Mouse (Mus musculus): ENCODE results near the gene Taar7d. TPM values are rescaled to one million over a fixed set of nuclear protein-coding genes. Genes with fewer than 3 reads are reported as not detected.
"Not testable (repeated sequence)": the region's sequence is repeated elsewhere in the genome, so short reads cannot be mapped to it uniquely, and the experiment has no call there.

The Taar7d gene
- polyA plus RNA-seq, 1 experiment from 2014 or later, result not detected

DNA sequence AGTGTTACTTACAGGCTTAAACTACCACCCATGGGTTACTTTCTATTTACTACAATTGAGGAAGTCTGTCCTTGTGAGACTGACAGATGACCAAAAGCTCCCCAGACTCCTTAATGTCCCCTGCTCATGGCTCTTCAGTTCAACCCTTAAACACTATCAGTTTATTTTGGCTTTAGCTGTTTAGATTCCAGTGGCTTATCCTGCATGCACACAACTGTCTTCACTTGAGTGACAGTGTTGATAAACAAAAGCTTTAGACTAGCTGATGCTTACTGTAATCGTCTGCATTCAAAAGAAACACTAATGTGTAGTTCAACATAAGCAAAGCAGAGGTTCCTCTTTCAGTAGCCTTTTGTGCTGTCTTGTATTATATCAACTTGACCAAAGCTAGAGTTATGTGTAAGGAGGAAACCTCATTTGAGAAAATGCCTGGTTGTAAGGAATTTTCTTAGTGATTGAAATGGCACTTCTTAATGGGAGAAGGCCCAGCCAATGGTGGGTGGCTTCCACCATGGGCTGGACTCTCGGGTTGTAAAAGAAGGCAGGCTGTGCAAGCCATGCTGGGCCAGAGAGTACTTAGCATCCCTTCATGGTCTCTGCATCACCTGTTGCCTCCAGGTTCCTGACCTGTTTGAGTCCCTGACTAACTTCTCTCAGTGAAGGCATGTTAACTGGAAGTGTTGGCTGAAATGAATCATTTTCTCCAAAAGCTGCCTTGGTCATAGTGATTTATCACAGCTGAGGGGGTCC lies 13.3 kb downstream of the Taar7d start:
- Histone ChIP-seq H3K4me3 (no peak overlapping the region), H3K4me1 (no peaks in the 10 kb centered on the region), H3K27ac (replicated peaks) (no peak overlapping the region), H3K27me3 (replicated peaks; ENCODE audit: low read depth, poor library complexity, severe bottlenecking) (no peaks in the 10 kb centered on the region), H3K9me3 (no peaks in the 10 kb centered on the region), H3K36me3 (replicated peaks) (no peaks in the 10 kb centered on the region)
- WGBS, result 66% methylated on average over 2 of the region's 2 CpGs
- no peak for DNase-seq (ENCODE audit: low spot score)

DNA sequence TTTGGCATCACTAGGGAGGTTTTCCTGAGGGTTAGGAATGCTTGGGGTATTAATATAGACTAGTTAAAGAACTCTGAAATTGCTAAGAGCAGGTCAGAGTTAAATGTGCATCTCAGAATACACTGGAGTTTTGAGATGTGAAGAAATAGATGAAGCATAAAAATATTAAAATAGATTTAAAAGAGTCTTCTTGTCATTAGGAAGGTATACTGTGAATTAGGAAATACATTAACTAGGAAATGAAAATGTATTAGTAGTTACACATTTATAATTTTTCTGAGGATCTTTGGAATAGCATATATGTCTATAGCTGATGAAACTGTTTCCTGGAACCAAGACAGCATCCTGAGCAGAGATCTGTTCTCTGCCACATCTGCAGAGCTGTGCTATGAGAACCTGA lies 22.2 kb downstream of the Taar7d start, which contains the start of gene Taar7f:
Gene Taar7f (plus strand): TSS at position 301 of the 400 bp plus-strand sequence.
- DNase-seq (ENCODE audit: low spot score), result no peak

DNA sequence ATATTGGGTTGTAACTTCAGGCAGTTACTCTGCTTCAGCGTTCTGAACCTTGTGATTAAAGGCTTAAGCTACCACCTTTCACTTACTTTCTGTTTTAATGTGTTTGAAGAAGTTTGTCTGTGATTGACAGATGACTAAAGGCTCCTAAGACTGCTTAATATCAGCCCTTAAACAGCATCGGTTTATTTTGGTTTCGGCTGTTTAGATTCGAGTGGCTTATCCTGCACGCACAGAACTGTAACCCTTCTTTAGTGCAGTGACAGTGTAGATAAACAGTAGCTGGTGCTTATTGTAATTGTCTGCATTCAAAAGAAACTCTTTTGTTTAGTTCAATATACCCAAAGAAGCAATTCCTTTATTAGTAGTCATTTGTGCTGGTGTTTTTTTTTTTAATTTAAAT lies 25.0 kb downstream of the Taar7d start:
- Histone ChIP-seq H3K27ac (replicated peaks) (no peak overlapping the region), H3K9me3 (no peaks in the 10 kb centered on the region), H3K36me3 (replicated peaks) (no peaks in the 10 kb centered on the region), H3K4me1 (no peaks in the 10 kb centered on the region), H3K27me3 (replicated peaks; ENCODE audit: low read depth, poor library complexity, severe bottlenecking) (no peaks in the 10 kb centered on the region), H3K4me3 (no peak overlapping the region)
- 77% methylated on average over 5 of the region's 5 CpGs for WGBS
- DNase-seq (ENCODE audit: low spot score), result no peak

More for the DNA sequence above, 22.2 kb downstream of the Taar7d start, which contains the start of gene Taar7f:
- no peaks in the 10 kb centered on the region for H3K9me3 ChIP-seq
- no peaks in the 10 kb centered on the region for H3K4me1 ChIP-seq
- no peak within 1 kb of the TSS for H3K27ac ChIP-seq (replicated peaks)
- no peak within 1 kb of the TSS for H3K4me3 ChIP-seq
- no peaks in the 10 kb centered on the region for H3K36me3 ChIP-seq (replicated peaks)
- H3K27me3 ChIP-seq (replicated peaks; ENCODE audit: low read depth, poor library complexity, severe bottlenecking), result no peaks in the 10 kb centered on the region

DNA sequence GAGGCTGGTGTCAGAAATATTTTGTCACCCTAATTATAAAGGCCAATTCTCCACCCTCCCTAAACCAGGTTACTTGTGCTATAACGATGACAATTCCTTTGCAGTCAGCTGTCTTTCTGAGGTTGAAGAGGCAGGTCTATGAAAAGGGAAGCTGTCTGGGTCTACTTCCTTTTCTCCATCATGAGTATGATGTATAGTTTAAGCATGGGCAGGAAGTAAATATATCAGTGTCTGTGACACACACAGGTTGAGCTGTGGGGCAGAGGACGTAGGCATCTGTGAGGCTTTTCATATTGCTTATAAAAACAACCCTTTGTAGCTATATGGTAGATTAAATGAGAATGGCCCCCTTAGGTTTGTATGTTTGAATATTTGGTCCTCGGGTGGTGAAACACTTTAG lies 32.0 kb downstream of the Taar7d start:
- Histone ChIP-seq H3K9me3 (no peaks in the 10 kb centered on the region), H3K36me3 (replicated peaks) (no peaks in the 10 kb centered on the region), H3K4me3 (no peak overlapping the region), H3K4me1 (no peaks in the 10 kb centered on the region), H3K27ac (replicated peaks) (no peak overlapping the region), H3K27me3 (replicated peaks; ENCODE audit: low read depth, poor library complexity, severe bottlenecking) (no peaks in the 10 kb centered on the region)
- WGBS, result 91% methylated on average over 3 of the region's 3 CpGs
- no peak for DNase-seq (ENCODE audit: low spot score)

DNA sequence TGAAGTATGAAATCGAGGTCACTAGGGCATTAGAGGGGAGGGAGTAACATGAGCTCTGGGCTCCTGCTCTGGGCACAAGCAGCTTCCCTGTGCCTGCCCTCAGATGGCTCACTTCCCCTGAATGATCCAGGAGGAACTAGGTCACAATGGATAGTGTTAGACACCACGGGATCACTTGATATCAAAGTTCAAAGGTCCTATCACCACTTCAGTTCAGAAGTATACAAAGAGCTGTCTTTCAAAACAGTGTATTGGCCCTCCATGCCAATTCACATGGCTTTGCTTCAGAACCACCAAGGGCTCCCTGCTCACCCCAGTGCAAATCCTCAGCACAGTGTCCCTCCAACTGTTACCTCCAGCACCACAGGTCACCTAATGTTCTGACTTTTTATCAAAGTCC lies 47.7 kb downstream of the Taar7d start:
- H3K4me3 ChIP-seq; H3K4me1 ChIP-seq; H3K27ac ChIP-seq (replicated peaks); DNase-seq (ENCODE audit: low spot score); H3K36me3 ChIP-seq (replicated peaks); H3K9me3 ChIP-seq; H3K27me3 ChIP-seq (replicated peaks; ENCODE audit: low read depth, poor library complexity, severe bottlenecking): not testable (repeated sequence)
- WGBS, result 38% methylated on average over 2 of the region's 2 CpGs

DNA sequence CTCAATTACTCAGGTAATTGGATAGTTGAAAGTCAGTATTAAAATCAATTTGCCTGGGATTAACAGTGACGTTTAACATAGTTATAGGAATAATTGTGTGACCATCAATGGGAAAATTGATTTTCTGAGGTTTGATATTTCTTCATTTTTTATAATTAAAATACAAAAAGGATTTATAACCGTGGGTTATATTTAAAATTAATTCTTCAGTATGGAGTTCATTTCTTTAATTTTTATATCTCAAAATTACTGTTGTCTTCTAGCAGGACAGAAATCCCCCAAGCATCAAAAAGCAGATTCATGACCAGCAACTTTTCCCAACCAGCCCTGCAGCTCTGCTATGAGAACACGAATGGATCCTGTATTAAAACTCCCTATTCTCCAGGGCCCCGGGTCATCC lies 49.2 kb downstream of the Taar7d start, which contains the start of gene Taar8a:
Gene Taar8a (plus strand): TSS at position 301 of the 400 bp plus-strand sequence.
- not testable (repeated sequence) for H3K27me3 ChIP-seq (replicated peaks; ENCODE audit: low read depth, poor library complexity, severe bottlenecking); H3K4me3 ChIP-seq; H3K27ac ChIP-seq (replicated peaks); H3K4me1 ChIP-seq; H3K36me3 ChIP-seq (replicated peaks); DNase-seq (ENCODE audit: low spot score); H3K9me3 ChIP-seq
- 84% methylated on average over 2 of the region's 4 CpGs for WGBS

Other genes with a start within 250 kb of the Taar7d start
- gene Rps12, start 239.9 kb upstream of the Taar7d start, polyA plus RNA-seq (2016; fragmentation: Nextera tagmentation; extraction: Ambion mirVana), result 142 and 152 TPM in 2 replicates
- 10.2 and 11.7 TPM in 2 replicates for gene Slc18b1, start 230.2 kb upstream of the Taar7d start, polyA plus RNA-seq (2016; fragmentation: Nextera tagmentation; extraction: Ambion mirVana)
- gene Vnn3, start 175.8 kb upstream of the Taar7d start, polyA plus RNA-seq (2016; fragmentation: Nextera tagmentation; extraction: Ambion mirVana), result not detected in 2 replicates
- 1.9 and 2.1 TPM in 2 replicates for gene Vnn1, start 132.5 kb upstream of the Taar7d start, polyA plus RNA-seq (2016; fragmentation: Nextera tagmentation; extraction: Ambion mirVana)
- gene Taar1, start 106.9 kb upstream of the Taar7d start, polyA plus RNA-seq (2016; fragmentation: Nextera tagmentation; extraction: Ambion mirVana), result not detected in 2 replicates
- gene Taar2, start 88.7 kb upstream of the Taar7d start, polyA plus RNA-seq (2016; fragmentation: Nextera tagmentation; extraction: Ambion mirVana), result not detected in 2 replicates
- not detected in 2 replicates for gene Taar3, start 77.7 kb upstream of the Taar7d start, polyA plus RNA-seq (2016; fragmentation: Nextera tagmentation; extraction: Ambion mirVana)
- not detected in 2 replicates for gene Taar4, start 66.7 kb upstream of the Taar7d start, polyA plus RNA-seq (2016; fragmentation: Nextera tagmentation; extraction: Ambion mirVana)
- gene Taar5, start 56.5 kb upstream of the Taar7d start, polyA plus RNA-seq (2016; fragmentation: Nextera tagmentation; extraction: Ambion mirVana), result not detected in 2 replicates
- gene Taar6, start 41.6 kb upstream of the Taar7d start, polyA plus RNA-seq (2016; fragmentation: Nextera tagmentation; extraction: Ambion mirVana), result not detected in 2 replicates
- gene Taar7a, start 33.7 kb upstream of the Taar7d start, polyA plus RNA-seq (2016; fragmentation: Nextera tagmentation; extraction: Ambion mirVana), result not detected in 2 replicates
- gene Taar7b, start 27.3 kb upstream of the Taar7d start, polyA plus RNA-seq (2016; fragmentation: Nextera tagmentation; extraction: Ambion mirVana), result not detected in 2 replicates
- not detected in 2 replicates for gene Taar7e, start 10.4 kb downstream of the Taar7d start, polyA plus RNA-seq (2016; fragmentation: Nextera tagmentation; extraction: Ambion mirVana)
- gene Taar7f, start 22.3 kb downstream of the Taar7d start, polyA plus RNA-seq (2016; fragmentation: Nextera tagmentation; extraction: Ambion mirVana), result not detected in 2 replicates
- gene Taar8a, start 49.3 kb downstream of the Taar7d start, polyA plus RNA-seq (2016; fragmentation: Nextera tagmentation; extraction: Ambion mirVana), result not detected in 2 replicates
- not detected in 2 replicates for gene Taar8b, start 65.1 kb downstream of the Taar7d start, polyA plus RNA-seq (2016; fragmentation: Nextera tagmentation; extraction: Ambion mirVana)
- gene Taar8c, start 74.7 kb downstream of the Taar7d start, polyA plus RNA-seq (2016; fragmentation: Nextera tagmentation; extraction: Ambion mirVana), result not detected in 2 replicates
- gene Taar9, start 82.3 kb downstream of the Taar7d start, polyA plus RNA-seq (2016; fragmentation: Nextera tagmentation; extraction: Ambion mirVana), result not detected in 2 replicates
- gene Stx7, start 122.1 kb downstream of the Taar7d start, polyA plus RNA-seq (2016; fragmentation: Nextera tagmentation; extraction: Ambion mirVana), result 47.9 and 55.1 TPM in 2 replicates
- 12.8 and 15.3 TPM in 2 replicates for gene Moxd1, start 196.3 kb downstream of the Taar7d start, polyA plus RNA-seq (2016; fragmentation: Nextera tagmentation; extraction: Ambion mirVana)

All from embryonic facial prominence, embryonic 10.5 days (tissue).